Mouse (Mus musculus) neutrophil, adult 83 days (primary cell): ENCODE data around the gene Map9. TPM values are rescaled to one million over a fixed set of nuclear protein-coding genes. Genes with fewer than 3 reads are reported as not detected.

Source experiments
- total RNA-seq, 2 experiments: library from RNA; stranded (reverse); gene quantifications; one replicate each; pipeline ENCODE4 v1.2.4; 2023

The Map9 gene
- total RNA-seq: under 1 TPM in 1 of 2 experiments, not detected in 1; 0.46 TPM

GRCm38 (mm10) chr3:82357797-82358524, at the start of gene Map9:
Gene Map9 (plus strand): TSS chr3:82358044.

Other genes with a start within 250 kb of the Map9 start
- gene Gucy1a1, start 212.3 kb upstream of the Map9 start, total RNA-seq: under 1 TPM; 0.35 to 0.55 TPM
- not detected for gene Npy2r, start 190.0 kb downstream of the Map9 start, total RNA-seq